Mouse (Mus musculus): ENCODE data around the gene Pid1. TPM values are rescaled to one million over a fixed set of nuclear protein-coding genes. Genes with fewer than 3 reads are reported as not detected.
A peak's percentile ranks its signal among the peaks of the same experiment; 100 is the strongest.

The Pid1 gene
- polyA plus RNA-seq, 1 experiment: 3.4 TPM

DNA sequence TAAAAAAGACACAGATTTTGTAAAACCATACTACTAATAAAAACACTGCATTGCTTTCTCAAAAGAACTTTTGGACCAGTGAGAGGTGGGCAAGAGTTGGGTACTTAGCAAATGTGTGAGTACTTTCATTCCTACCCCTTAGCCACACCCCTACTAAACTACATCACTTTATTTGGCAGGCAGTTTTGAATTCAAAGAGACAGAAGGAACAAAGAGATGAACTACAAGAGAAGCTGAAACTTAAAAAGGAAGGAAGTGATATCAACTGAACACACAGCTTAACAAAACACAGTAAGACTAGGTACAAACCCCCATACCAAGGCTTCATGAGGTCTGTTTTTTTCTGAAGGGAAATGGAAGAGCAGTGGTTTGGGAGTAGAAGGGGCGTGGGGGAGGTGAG, 45.4 kb downstream of the Pid1 start:
- no peaks in the 10 kb centered on the region for H3K27me3 ChIP-seq (replicated peaks)
- TF ChIP-seq GATA1 (IDR thresholded peaks at IDR 0.05; ENCODE audit: borderline replicate concordance, low read length): no peak
- TF ChIP-seq FLI1 (IDR thresholded peaks at IDR 0.05; ENCODE audit: low read length): no peak
- no peaks in the 10 kb centered on the region for H3K4me1 ChIP-seq
- no peaks in the 10 kb centered on the region for H3K9me3 ChIP-seq
- no peak overlapping the region for H3K4me3 ChIP-seq (replicated peaks)
- no peaks in the 10 kb centered on the region for H3K36me3 ChIP-seq (replicated peaks; ENCODE audit: low read length)

DNA sequence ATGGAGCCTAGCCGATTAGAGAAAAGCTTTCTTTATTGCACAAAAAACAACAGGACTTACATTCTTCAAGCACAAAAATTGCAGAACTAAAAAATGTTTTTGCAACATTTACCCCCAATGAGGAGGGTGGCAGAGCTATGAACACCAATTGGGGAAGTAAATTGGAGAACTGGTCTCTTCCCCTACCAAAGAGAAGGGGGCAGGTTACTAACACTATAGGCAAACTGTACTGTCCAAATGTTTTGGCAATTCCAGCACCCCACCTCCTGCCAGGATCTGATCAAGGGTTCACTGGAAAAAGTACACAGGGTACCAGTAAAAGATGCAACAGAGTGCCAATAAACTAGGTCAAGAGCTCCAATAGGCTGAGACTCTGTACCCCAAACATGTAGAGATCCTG, 46.2 kb downstream of the Pid1 start:
- H3K27me3 ChIP-seq (replicated peaks): no peaks in the 10 kb centered on the region
- TF ChIP-seq FLI1 (IDR thresholded peaks at IDR 0.05; ENCODE audit: low read length) (no peak), GATA1 (IDR thresholded peaks at IDR 0.05; ENCODE audit: borderline replicate concordance, low read length) (no peak)
- H3K4me1 ChIP-seq: no peaks in the 10 kb centered on the region
- H3K36me3 ChIP-seq (replicated peaks; ENCODE audit: low read length): no peaks in the 10 kb centered on the region
- no peak overlapping the region for H3K4me3 ChIP-seq (replicated peaks)
- H3K9me3 ChIP-seq: no peaks in the 10 kb centered on the region

DNA sequence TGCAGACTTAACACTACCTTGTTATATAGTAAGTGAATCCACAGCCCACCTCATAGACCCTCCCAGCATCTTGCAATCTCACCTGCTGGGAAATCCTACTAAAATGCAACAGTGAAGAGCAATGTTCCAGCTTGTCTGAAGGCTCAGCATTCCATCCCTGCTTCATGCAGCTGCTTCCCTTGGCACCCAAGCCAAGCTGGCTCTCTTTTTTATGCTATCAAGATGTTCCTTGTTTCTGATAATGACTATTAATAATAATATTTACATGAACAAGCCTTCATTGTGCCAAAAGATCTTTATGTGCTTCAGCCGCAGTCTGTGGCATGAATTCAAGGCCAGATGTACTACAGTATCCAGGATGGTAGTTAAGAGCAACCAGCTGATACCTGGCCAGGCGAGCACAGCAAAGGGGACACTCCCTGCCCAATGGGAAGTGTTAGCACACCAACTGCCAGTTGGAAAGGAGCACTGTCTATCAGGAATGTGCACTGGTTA, 54.0 kb downstream of the Pid1 start:
- Histone ChIP-seq H3K9me3 (peaks cover 16% of the 10 kb centered on the region), H3K4me3 (replicated peaks) (no peak overlapping the region), H3K36me3 (replicated peaks; ENCODE audit: low read length) (no peaks in the 10 kb centered on the region), H3K4me1 (no peaks in the 10 kb centered on the region), H3K27me3 (replicated peaks) (no peaks in the 10 kb centered on the region)
- TF ChIP-seq FLI1 (IDR thresholded peaks at IDR 0.05; ENCODE audit: low read length) (no peak), GATA1 (IDR thresholded peaks at IDR 0.05; ENCODE audit: borderline replicate concordance, low read length) (no peak)

DNA sequence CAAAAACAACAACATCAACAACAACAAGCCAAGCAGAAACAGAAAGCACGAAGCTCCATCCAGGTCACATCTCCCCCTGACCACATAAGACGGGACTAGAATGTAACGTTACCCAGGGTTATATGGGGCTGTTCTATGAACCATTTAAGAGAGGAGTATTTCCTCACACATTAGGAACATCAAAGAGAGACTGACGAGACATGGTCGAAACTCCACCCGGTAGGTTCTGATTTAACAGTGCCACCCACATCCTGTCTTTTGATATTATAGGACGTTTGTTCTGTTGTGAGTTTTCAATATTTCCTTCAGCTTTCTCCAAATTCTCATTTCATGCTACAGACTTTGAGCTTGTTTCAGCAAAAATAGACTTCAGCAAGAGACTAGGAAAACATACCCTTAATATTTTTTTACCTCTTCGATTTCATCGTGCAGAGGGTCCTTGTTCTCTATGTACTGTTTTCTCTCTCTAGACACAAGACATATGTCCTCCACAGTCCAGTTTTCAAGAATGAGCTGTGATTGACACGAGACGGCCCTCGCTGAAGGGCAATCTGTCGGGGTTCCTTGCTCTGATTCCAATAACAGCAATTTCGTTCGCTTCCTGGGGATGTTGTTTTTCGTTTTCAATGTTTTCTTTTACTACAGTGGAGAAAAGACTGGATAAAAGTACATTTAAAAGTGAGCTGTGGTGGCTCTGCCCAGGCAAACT, 58.1 kb downstream of the Pid1 start:
- Histone ChIP-seq H3K27me3 (replicated peaks) (no peaks in the 10 kb centered on the region), H3K4me1 (no peaks in the 10 kb centered on the region), H3K4me3 (replicated peaks) (no peak overlapping the region), H3K9me3 (peaks cover 19% of the 10 kb centered on the region), H3K36me3 (replicated peaks; ENCODE audit: low read length) (no peaks in the 10 kb centered on the region)
- no peak for TF ChIP-seq GATA1 (IDR thresholded peaks at IDR 0.05; ENCODE audit: borderline replicate concordance, low read length)
- TF ChIP-seq FLI1 (IDR thresholded peaks at IDR 0.05; ENCODE audit: low read length): no peak

DNA sequence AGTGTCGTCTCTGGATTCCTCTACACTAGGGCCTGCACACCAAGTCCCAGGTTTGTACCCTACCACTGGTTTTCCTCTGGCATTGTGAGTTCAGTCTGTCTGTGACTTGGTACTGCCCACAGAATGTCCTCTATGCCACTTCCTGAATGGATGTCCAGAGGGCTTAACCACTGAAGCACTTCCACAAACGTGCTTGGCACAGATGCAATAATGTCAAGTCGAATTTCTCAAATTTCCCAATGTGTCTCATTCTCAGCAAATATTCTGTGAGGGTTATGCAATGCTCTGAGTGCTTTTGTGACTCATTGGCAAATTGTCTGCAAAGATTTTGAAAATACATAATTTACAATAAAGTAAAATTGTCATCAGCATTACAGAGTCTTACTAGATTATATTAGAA, 61.2 kb downstream of the Pid1 start:
- H3K4me1 ChIP-seq: no peaks in the 10 kb centered on the region
- H3K9me3 ChIP-seq: peaks cover 17% of the 10 kb centered on the region; the same call in 1 of the 2 replicates
- TF ChIP-seq FLI1 (IDR thresholded peaks at IDR 0.05; ENCODE audit: low read length) (no peak), GATA1 (IDR thresholded peaks at IDR 0.05; ENCODE audit: borderline replicate concordance, low read length) (no peak)
- no peaks in the 10 kb centered on the region for H3K36me3 ChIP-seq (replicated peaks; ENCODE audit: low read length)
- H3K27me3 ChIP-seq (replicated peaks): no peaks in the 10 kb centered on the region
- H3K4me3 ChIP-seq (replicated peaks): no peak overlapping the region

DNA sequence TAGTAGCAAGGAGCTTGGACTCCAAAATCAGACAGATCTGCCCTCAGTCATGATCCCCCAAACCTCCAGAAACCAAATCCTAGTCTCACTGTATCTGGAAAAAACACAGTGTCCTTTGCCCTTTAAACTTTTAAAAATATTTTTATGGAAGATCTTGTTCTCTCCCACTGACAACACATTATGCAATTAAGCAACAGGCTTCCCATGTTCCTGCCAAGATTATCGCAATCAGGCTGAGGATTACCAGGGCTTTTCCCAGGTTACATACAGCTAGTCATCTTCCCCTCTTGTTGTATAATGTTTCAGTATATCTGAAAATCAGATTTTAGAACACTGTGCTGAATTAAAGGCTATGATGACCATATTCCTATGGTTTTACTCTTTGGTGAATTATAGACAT, 64.3 kb downstream of the Pid1 start:
- no peak for TF ChIP-seq GATA1 (IDR thresholded peaks at IDR 0.05; ENCODE audit: borderline replicate concordance, low read length)
- no peaks in the 10 kb centered on the region for H3K4me1 ChIP-seq

DNA sequence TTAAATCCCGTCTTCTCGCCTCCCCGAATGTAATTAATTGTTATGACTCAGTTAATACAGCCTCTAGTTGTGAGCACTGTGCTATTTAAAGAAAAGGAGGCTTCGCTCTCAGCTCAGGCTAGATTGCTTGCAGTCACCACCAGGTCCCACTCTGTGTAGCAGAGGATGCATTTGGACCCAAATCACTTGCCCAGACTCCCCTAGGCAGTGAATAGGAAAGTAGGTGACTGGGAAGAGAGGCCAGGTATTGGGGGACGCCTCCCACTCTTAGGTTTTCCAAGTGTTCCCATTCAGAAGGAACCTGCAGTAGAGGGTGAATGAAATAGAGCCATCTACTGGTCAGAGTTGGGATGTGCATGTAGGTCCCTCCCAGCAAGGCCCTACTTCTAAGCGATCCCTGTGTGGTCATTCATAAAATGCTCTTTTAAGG, 77.3 kb downstream of the Pid1 start:
- no peak overlapping the region for H3K4me3 ChIP-seq (replicated peaks)
- no peaks in the 10 kb centered on the region for H3K9me3 ChIP-seq
- TF ChIP-seq FLI1 (IDR thresholded peaks at IDR 0.05; ENCODE audit: low read length): no peak
- TF ChIP-seq GATA1 (IDR thresholded peaks at IDR 0.05; ENCODE audit: borderline replicate concordance, low read length): no peak
- no peaks in the 10 kb centered on the region for H3K36me3 ChIP-seq (replicated peaks; ENCODE audit: low read length)
- peaks cover 16% of the 10 kb centered on the region for H3K27me3 ChIP-seq (replicated peaks)
- no peaks in the 10 kb centered on the region for H3K4me1 ChIP-seq

More for the DNA sequence above, 64.3 kb downstream of the Pid1 start:
- H3K4me3 ChIP-seq (replicated peaks): no peak overlapping the region
- no peaks in the 10 kb centered on the region for H3K27me3 ChIP-seq (replicated peaks)
- no peaks in the 10 kb centered on the region for H3K36me3 ChIP-seq (replicated peaks; ENCODE audit: low read length)
- peaks cover 14% of the 10 kb centered on the region; the same call in 1 of the 2 replicates for H3K9me3 ChIP-seq

DNA sequence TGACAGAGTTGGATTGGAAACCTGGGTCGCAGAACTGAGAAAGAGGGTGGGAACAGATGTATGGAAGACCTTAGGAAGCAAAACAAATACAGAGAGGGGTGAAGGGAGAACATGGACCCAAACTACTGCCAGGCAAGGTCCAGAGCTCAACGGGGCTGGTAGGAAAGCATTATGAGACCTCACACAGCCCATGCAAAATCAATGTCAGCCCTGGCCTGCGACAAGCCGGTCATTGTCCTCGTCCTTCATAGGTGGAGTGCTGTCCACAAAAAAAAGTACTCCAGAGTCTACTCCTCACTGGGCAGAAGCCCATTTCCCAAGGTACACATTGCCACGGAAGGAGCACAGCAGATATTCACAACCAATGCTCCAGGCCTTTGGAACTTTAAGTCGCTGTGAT, 78.4 kb downstream of the Pid1 start:
- Histone ChIP-seq H3K27me3 (replicated peaks) (peaks cover 16% of the 10 kb centered on the region), H3K9me3 (no peaks in the 10 kb centered on the region), H3K4me3 (replicated peaks) (no peak overlapping the region), H3K36me3 (replicated peaks; ENCODE audit: low read length) (no peaks in the 10 kb centered on the region), H3K4me1 (no peaks in the 10 kb centered on the region)
- TF ChIP-seq GATA1 (IDR thresholded peaks at IDR 0.05; ENCODE audit: borderline replicate concordance, low read length) (no peak), FLI1 (IDR thresholded peaks at IDR 0.05; ENCODE audit: low read length) (no peak)

DNA sequence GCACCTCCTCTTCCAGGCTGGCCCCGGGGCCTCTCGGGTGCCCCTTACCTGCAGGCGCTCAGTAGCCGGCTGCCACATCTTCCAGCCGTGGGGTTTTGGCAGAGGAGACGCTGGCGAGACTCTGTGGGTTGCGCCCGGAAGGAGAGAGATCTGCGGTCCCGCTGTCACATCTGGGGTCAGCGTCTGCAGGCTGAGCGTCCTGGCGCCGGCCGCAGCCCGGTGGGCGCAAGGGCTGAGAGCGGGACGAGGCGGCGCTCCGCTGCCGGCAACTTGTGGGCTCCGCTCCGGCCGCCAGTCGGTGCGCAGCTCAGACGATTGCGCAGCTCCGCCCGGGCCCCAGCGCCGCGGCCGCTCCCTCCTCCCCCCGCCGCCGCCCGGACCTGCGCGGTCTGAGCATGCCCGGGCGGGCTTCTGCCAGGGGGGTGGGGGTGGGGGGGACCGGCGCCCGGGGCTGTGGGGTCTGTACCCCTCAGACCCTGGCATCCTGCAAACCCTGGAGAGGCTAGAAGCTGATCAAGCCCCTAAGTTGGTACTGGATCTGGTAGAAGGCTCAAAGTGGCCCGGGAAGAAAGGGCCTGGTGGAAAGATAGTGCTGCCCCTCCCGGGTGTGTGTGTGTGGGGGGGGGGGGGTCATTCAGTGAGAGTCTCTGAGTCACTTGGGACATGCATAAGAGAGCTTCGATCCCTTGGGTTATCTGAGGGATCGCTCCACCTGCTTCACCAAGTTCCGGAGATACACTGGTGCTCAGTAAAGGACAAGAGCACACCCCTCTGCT, 79.5 kb downstream of the Pid1 start:
- Histone ChIP-seq H3K9me3 (peaks cover 7% of the 10 kb centered on the region; the same call in 1 of the 2 replicates), H3K4me3 (replicated peaks) (peak overlapping the region; percentile 83)

DNA sequence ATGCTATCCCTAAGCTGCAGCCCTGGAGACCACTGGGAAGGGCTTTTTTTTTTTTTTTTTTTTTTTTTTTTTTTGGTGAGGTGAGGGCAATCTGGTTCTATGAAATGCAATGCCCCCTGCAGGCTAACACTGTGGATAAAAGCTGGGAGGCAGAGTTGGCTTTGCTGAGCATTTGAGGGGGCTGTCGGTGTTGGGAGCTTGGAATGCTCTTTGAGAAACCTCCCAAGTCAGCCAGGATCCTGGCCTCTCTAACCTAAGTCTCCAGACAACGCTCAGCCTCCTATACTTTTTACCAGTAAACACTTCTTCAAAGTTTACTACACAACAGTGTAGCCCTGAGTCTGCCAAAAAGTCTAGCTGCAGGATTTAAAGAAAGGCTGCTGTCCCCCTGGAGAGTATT, 80.9 kb downstream of the Pid1 start:
- H3K27me3 ChIP-seq (replicated peaks): peaks cover 16% of the 10 kb centered on the region
- no peak overlapping the region for H3K4me3 ChIP-seq (replicated peaks)
- no peak for TF ChIP-seq GATA1 (IDR thresholded peaks at IDR 0.05; ENCODE audit: borderline replicate concordance, low read length)
- TF ChIP-seq FLI1 (IDR thresholded peaks at IDR 0.05; ENCODE audit: low read length): no peak
- no peaks in the 10 kb centered on the region for H3K36me3 ChIP-seq (replicated peaks; ENCODE audit: low read length)
- H3K9me3 ChIP-seq: peaks cover 10% of the 10 kb centered on the region; the same call in 1 of the 2 replicates
- no peaks in the 10 kb centered on the region for H3K4me1 ChIP-seq

More for the DNA sequence above, 79.5 kb downstream of the Pid1 start:
- H3K36me3 ChIP-seq (replicated peaks; ENCODE audit: low read length): no peaks in the 10 kb centered on the region
- H3K27me3 ChIP-seq (replicated peaks): peaks cover 16% of the 10 kb centered on the region
- TF ChIP-seq FLI1 (IDR thresholded peaks at IDR 0.05; ENCODE audit: low read length) (no peak), GATA1 (IDR thresholded peaks at IDR 0.05; ENCODE audit: borderline replicate concordance, low read length) (no peak)
- H3K4me1 ChIP-seq: no peaks in the 10 kb centered on the region
